Mouse (Mus musculus): Measurements from ENCODE around the gene Nucb1. TPM values are rescaled to one million over a fixed set of nuclear protein-coding genes. Genes with fewer than 3 reads are reported as not detected.
"Not testable (repeated sequence)": the region's sequence is repeated elsewhere in the genome, so short reads cannot be mapped to it uniquely, and the experiment has no call there.

Gene Nucb1
- polyA plus RNA-seq, 1 experiment from 2014 or later = 199 TPM

- Histone ChIP-seq H3K4me1 (replicated peaks; ENCODE audit: control insufficient read depth, insufficient read depth) (no peaks in the 10 kb centered on the region), H3K4me2 (replicated peaks; ENCODE audit: low read depth) (no peak overlapping the region), H3K9me3 (ENCODE audit: control insufficient read depth, low read length) (no peaks in the 10 kb centered on the region), H3K27ac (replicated peaks) (no peak overlapping the region), H3K4me3 (ENCODE audit: low read depth, low read length) (no peak overlapping the region), H3K27me3 (ENCODE audit: control insufficient read depth, insufficient read depth, low read length) (no peaks in the 10 kb centered on the region), H3K9ac (ENCODE audit: low read length) (no peak overlapping the region), H3K36me3 (ENCODE audit: control insufficient read depth, insufficient read depth, low read length) (no peaks in the 10 kb centered on the region)
- TF ChIP-seq CTCF (IDR thresholded peaks at IDR 0.05; ENCODE audit: low read depth) (no peak), EP300 (optimal IDR thresholded peaks at IDR 0.05) (no peak)
- WGBS = 63% methylated on average over 1 of the region's 1 CpGs
- ATAC-seq (ENCODE audit: low FRiP score, low TSS enrichment) = no peak
- DNase-seq (ENCODE audit: low spot score) = no peak
Measured at GRCm38 (mm10) chr7:45482166-45482565, 28.0 kb downstream of the Nucb1 start.

GRCm38 (mm10) chr7:45481374-45481927 is 28.8 kb downstream of the Nucb1 start, which contains the start of gene Tulp2:
Tulp2 (plus strand) TSS chr7:45481877.
- Histone ChIP-seq H3K4me3 (ENCODE audit: low read depth, low read length) (no peak within 1 kb of the TSS), H3K4me1 (replicated peaks; ENCODE audit: control insufficient read depth, insufficient read depth) (no peaks in the 10 kb centered on the region), H3K27ac (replicated peaks) (no peak within 1 kb of the TSS), H3K4me2 (replicated peaks; ENCODE audit: low read depth) (no peak within 1 kb of the TSS), H3K9me3 (ENCODE audit: control insufficient read depth, low read length) (no peaks in the 10 kb centered on the region), H3K27me3 (ENCODE audit: control insufficient read depth, insufficient read depth, low read length) (no peaks in the 10 kb centered on the region), H3K36me3 (ENCODE audit: control insufficient read depth, insufficient read depth, low read length) (no peaks in the 10 kb centered on the region), H3K9ac (ENCODE audit: low read length) (no peak within 1 kb of the TSS)
- 50% methylated on average over 15 of the region's 15 CpGs for WGBS
- TF ChIP-seq EP300 (optimal IDR thresholded peaks at IDR 0.05) (no peak), CTCF (IDR thresholded peaks at IDR 0.05; ENCODE audit: low read depth) (no peak)
- ATAC-seq (ENCODE audit: low FRiP score, low TSS enrichment) = peak; percentile 71
- peak; percentile 65 for DNase-seq (ENCODE audit: low spot score)

- not testable (repeated sequence) for H3K4me2 ChIP-seq (replicated peaks; ENCODE audit: low read depth); ATAC-seq (ENCODE audit: low FRiP score, low TSS enrichment); H3K4me3 ChIP-seq (ENCODE audit: low read depth, low read length); H3K27me3 ChIP-seq (ENCODE audit: control insufficient read depth, insufficient read depth, low read length); DNase-seq (ENCODE audit: low spot score); H3K9ac ChIP-seq (ENCODE audit: low read length); H3K4me1 ChIP-seq (replicated peaks; ENCODE audit: control insufficient read depth, insufficient read depth); H3K36me3 ChIP-seq (ENCODE audit: control insufficient read depth, insufficient read depth, low read length); H3K9me3 ChIP-seq (ENCODE audit: control insufficient read depth, low read length); H3K27ac ChIP-seq (replicated peaks)
- WGBS = 79% methylated on average over 3 of the region's 4 CpGs
Measured at GRCm38 (mm10) chr7:45480310-45480709, 29.9 kb downstream of the Nucb1 start.

- Histone ChIP-seq H3K4me3 (ENCODE audit: low read depth, low read length) (no peak overlapping the region), H3K4me1 (replicated peaks; ENCODE audit: control insufficient read depth, insufficient read depth) (no peaks in the 10 kb centered on the region), H3K27ac (replicated peaks) (no peak overlapping the region), H3K27me3 (ENCODE audit: control insufficient read depth, insufficient read depth, low read length) (no peaks in the 10 kb centered on the region), H3K4me2 (replicated peaks; ENCODE audit: low read depth) (no peak overlapping the region), H3K9me3 (ENCODE audit: control insufficient read depth, low read length) (no peaks in the 10 kb centered on the region), H3K9ac (ENCODE audit: low read length) (no peak overlapping the region), H3K36me3 (ENCODE audit: control insufficient read depth, insufficient read depth, low read length) (no peaks in the 10 kb centered on the region)
- ATAC-seq (ENCODE audit: low FRiP score, low TSS enrichment) (no peak), DNase-seq (ENCODE audit: low spot score) (no peak)
- no peak for TF ChIP-seq EP300 (optimal IDR thresholded peaks at IDR 0.05)
- TF ChIP-seq CTCF (IDR thresholded peaks at IDR 0.05; ENCODE audit: low read depth) = no peak
- WGBS = 89% methylated on average over 7 of the region's 7 CpGs
Measured at GRCm38 (mm10) chr7:45478774-45479173, 31.4 kb downstream of the Nucb1 start.

- Histone ChIP-seq H3K9me3 (ENCODE audit: control insufficient read depth, low read length) (no peaks in the 10 kb centered on the region), H3K4me1 (replicated peaks; ENCODE audit: control insufficient read depth, insufficient read depth) (no peaks in the 10 kb centered on the region), H3K4me3 (ENCODE audit: low read depth, low read length) (no peak overlapping the region), H3K9ac (ENCODE audit: low read length) (no peak overlapping the region), H3K36me3 (ENCODE audit: control insufficient read depth, insufficient read depth, low read length) (no peaks in the 10 kb centered on the region), H3K4me2 (replicated peaks; ENCODE audit: low read depth) (no peak overlapping the region), H3K27ac (replicated peaks) (no peak overlapping the region), H3K27me3 (ENCODE audit: control insufficient read depth, insufficient read depth, low read length) (no peaks in the 10 kb centered on the region)
- peak; percentile 47; the same call in 1 of the 2 replicates for ATAC-seq (ENCODE audit: low FRiP score, low TSS enrichment)
- peak; percentile 91 for TF ChIP-seq CTCF (IDR thresholded peaks at IDR 0.05; ENCODE audit: low read depth)
- TF ChIP-seq EP300 (optimal IDR thresholded peaks at IDR 0.05) = no peak
- peak; percentile 64 for DNase-seq (ENCODE audit: low spot score)
- 6% methylated on average over 3 of the region's 3 CpGs for WGBS
Measured at GRCm38 (mm10) chr7:45477003-45477402, 33.2 kb downstream of the Nucb1 start.

DNA sequence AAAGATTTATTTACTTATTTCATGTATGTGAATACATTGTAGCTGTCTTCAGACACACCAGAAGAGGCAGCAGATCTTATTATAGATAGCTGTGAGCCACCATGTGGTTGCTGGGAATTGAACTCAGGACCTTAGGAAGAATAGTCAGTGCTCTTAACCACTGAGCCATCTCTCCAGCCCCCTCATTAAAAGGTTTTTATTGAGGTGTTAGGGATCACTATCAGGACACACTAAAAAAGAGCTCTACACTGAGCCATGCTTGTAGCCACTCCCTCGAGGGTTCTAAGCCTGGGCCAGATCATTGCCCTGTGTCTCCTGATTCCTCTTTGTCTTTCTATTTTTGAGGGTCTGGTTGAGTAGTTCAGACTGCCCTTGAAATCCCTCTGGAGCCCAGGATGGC is 33.8 kb downstream of the Nucb1 start:
- Histone ChIP-seq H3K36me3 (ENCODE audit: control insufficient read depth, insufficient read depth, low read length) (no peaks in the 10 kb centered on the region), H3K9me3 (ENCODE audit: control insufficient read depth, low read length) (no peaks in the 10 kb centered on the region), H3K27me3 (ENCODE audit: control insufficient read depth, insufficient read depth, low read length) (no peaks in the 10 kb centered on the region), H3K4me3 (ENCODE audit: low read depth, low read length) (no peak overlapping the region), H3K9ac (ENCODE audit: low read length) (no peak overlapping the region), H3K4me2 (replicated peaks; ENCODE audit: low read depth) (no peak overlapping the region), H3K4me1 (replicated peaks; ENCODE audit: control insufficient read depth, insufficient read depth) (no peaks in the 10 kb centered on the region), H3K27ac (replicated peaks) (no peak overlapping the region)
- DNase-seq (ENCODE audit: low spot score) (no peak), ATAC-seq (ENCODE audit: low FRiP score, low TSS enrichment) (no peak)
- TF ChIP-seq EP300 (optimal IDR thresholded peaks at IDR 0.05) (no peak), CTCF (IDR thresholded peaks at IDR 0.05; ENCODE audit: low read depth) (no peak)
- 44% methylated on average over 1 of the region's 1 CpGs for WGBS

All from stomach, postnatal 0 days (tissue).